Mouse (Mus musculus): ENCODE data around the gene Vmn1r29.
"Not testable (repeated sequence)": the region's sequence is repeated elsewhere in the genome, so short reads cannot be mapped to it uniquely, and the experiment has no call there.

- TF ChIP-seq MAFK (IDR thresholded peaks at IDR 0.05; ENCODE audit: insufficient read depth, low read depth, low read length); ZNF384 (IDR thresholded peaks at IDR 0.05; ENCODE audit: low read depth, low read length): not testable (repeated sequence)
These were observed 29.3 kb downstream of the Vmn1r29 start for GRCm38 (mm10) chr6:58330686-58331085.
